20 mouse cellular contexts compared by ENCODE assay signal in the genomic region with DNA sequence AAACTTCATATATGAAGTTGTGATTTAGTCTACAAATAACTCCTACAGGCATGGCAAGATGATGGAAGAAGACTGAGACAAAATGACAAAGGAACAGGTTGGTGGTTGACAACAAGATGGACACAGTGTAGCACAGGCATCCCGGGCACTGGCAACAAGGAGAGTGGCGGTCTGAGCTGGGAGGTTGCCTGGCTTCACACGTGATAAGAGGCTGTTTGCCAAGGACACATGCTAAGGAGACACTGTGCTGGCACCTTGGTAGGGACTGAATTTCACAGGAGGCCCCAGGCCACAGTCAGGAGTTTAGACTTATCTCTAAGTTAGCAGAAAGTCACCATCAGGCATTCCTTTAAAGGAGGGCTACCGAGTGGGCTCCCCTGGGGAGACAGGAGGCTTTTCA.
A peak's percentile ranks its signal among the peaks of the same experiment; 100 is the strongest.
DNase-seq lines count a peak whose midpoint lies in the region; ATAC-seq and TF ChIP-seq lines count a peak whose summit lies in the region.
"Had no signal": no experiment of that assay in that cellular context is flagged by ENCODE, and none has a peak within 500 bp of the region (broad histone marks: within the 10 kb centered on the region; RNA-seq: fewer than 3 reads in every experiment).

No protein-coding gene starts in this region.

- no peaks in the 10 kb centered on the region for H3K79me2 ChIP-seq in heart, adult 2 months (replicated peaks; ENCODE audit: control insufficient read depth, insufficient read depth, low read length)

- no peak for ATAC-seq in heart, embryonic 12.5 days (ENCODE audit: insufficient number of reproducible peaks, low FRiP score)
- no peak for ATAC-seq in stomach, embryonic 15.5 days (ENCODE audit: insufficient read depth, low FRiP score, low read depth)
- ATAC-seq in stomach, postnatal 0 days (ENCODE audit: low FRiP score, low TSS enrichment) = no peak
- ATAC-seq in liver, embryonic 12.5 days = no peak

- H3K27ac ChIP-seq in heart, adult 2 months = no peak overlapping the region
- H3K27ac ChIP-seq in heart, embryonic 12.5 days (ENCODE audit: poor library complexity, severe bottlenecking) = no peak overlapping the region
- H3K27ac ChIP-seq in stomach, embryonic 15.5 days = peak overlapping the region; percentile 35; the same call in 1 of the 2 replicates
- H3K27ac ChIP-seq in stomach, postnatal 0 days (replicated peaks) = no peak overlapping the region
- H3K27ac ChIP-seq in liver, embryonic 12.5 days = no peak overlapping the region
- H3K27ac ChIP-seq: embryonic facial prominence, embryonic 15.5 days; forebrain, embryonic 10.5 days; kidney, postnatal 0 days; liver, embryonic 13.5 days; lung, embryonic 15.5 days had no signal

- TF ChIP-seq EP300 in heart, adult 2 months (IDR thresholded peaks at IDR 0.05; ENCODE audit: insufficient read depth, low read depth, low read length) = no peak
- no peak for TF ChIP-seq EP300 in stomach, postnatal 0 days (optimal IDR thresholded peaks at IDR 0.05)

- no peak overlapping the region for H3K4me2 ChIP-seq in heart, embryonic 12.5 days
- H3K4me2 ChIP-seq in stomach, embryonic 15.5 days = no peak overlapping the region
- no peak overlapping the region for H3K4me2 ChIP-seq in stomach, postnatal 0 days (replicated peaks; ENCODE audit: low read depth)
- H3K4me2 ChIP-seq in liver, embryonic 12.5 days = no peak overlapping the region
- H3K4me2 ChIP-seq: embryonic facial prominence, embryonic 15.5 days; liver, embryonic 13.5 days; lung, embryonic 15.5 days had no signal

- peak; percentile 76 to 85 for DNase-seq in cerebellum, postnatal 10 days
- no peak for DNase-seq in cerebellum, postnatal 4 days (ENCODE audit: low spot score in 2 of 2)
- DNase-seq in heart, adult 2 months = peak; percentile 43 to 54
- no peak for DNase-seq in stomach, postnatal 0 days (ENCODE audit: low spot score)
- DNase-seq: B cell, adult 2 months; cerebellum, adult 11-12 months; embryo, embryonic 11 days; gastrocnemius, postnatal 10 days; layer of hippocampus, postnatal 36 days; liver, embryonic 13.5 days; midbrain, embryonic 14.5 days; right cerebral cortex, postnatal 4 days; thymus, adult 2 months had no signal

- no peak for TF ChIP-seq CTCF in heart, adult 2 months (IDR thresholded peaks at IDR 0.05)
- no peak for TF ChIP-seq CTCF in stomach, postnatal 0 days (IDR thresholded peaks at IDR 0.05; ENCODE audit: low read depth)

- H3K36me3 ChIP-seq in heart, adult 2 months (ENCODE audit: control insufficient read depth, insufficient read depth, low read length) = no peaks in the 10 kb centered on the region
- H3K36me3 ChIP-seq in heart, embryonic 12.5 days = 0 out of 2 replicates have a peak, but pooled peaks cover 2% of the 10 kb centered on the region
- H3K36me3 ChIP-seq in stomach, embryonic 15.5 days = no peaks in the 10 kb centered on the region
- no peaks in the 10 kb centered on the region for H3K36me3 ChIP-seq in stomach, postnatal 0 days (ENCODE audit: control insufficient read depth, insufficient read depth, low read length)
- no peaks in the 10 kb centered on the region for H3K36me3 ChIP-seq in liver, embryonic 12.5 days
- H3K36me3 ChIP-seq: embryonic facial prominence, embryonic 15.5 days; forebrain, embryonic 10.5 days; liver, embryonic 13.5 days; lung, embryonic 15.5 days had no signal

- no peaks in the 10 kb centered on the region for H3K9me3 ChIP-seq in heart, embryonic 12.5 days (replicated peaks)
- no peaks in the 10 kb centered on the region for H3K9me3 ChIP-seq in stomach, embryonic 15.5 days
- H3K9me3 ChIP-seq in stomach, postnatal 0 days (ENCODE audit: control insufficient read depth, low read length) = no peaks in the 10 kb centered on the region
- H3K9me3 ChIP-seq in liver, embryonic 12.5 days (replicated peaks) = no peaks in the 10 kb centered on the region
- H3K9me3 ChIP-seq: embryonic facial prominence, embryonic 15.5 days; forebrain, embryonic 10.5 days; liver, embryonic 13.5 days; lung, embryonic 15.5 days had no signal

- WGBS in heart, adult 2 months = 49% methylated on average over 4 of the region's 4 CpGs
- 54% methylated on average over 4 of the region's 4 CpGs for WGBS in heart, embryonic 12.5 days
- WGBS in stomach, embryonic 15.5 days = 82% methylated on average over 4 of the region's 4 CpGs
- 69% methylated on average over 4 of the region's 4 CpGs for WGBS in stomach, postnatal 0 days
- WGBS in liver, embryonic 12.5 days (ENCODE audit: insufficient replicate concordance) = 61% methylated on average over 4 of the region's 4 CpGs

- peaks cover 5% of the 10 kb centered on the region for H3K4me1 ChIP-seq in heart, adult 2 months (ENCODE audit: control insufficient read depth, insufficient read depth, low read length)
- H3K4me1 ChIP-seq in heart, embryonic 12.5 days (replicated peaks) = peaks cover 6% of the 10 kb centered on the region; the same call in 1 of the 2 replicates
- no peaks in the 10 kb centered on the region for H3K4me1 ChIP-seq in stomach, embryonic 15.5 days
- no peaks in the 10 kb centered on the region; the same call in 1 of the 2 replicates for H3K4me1 ChIP-seq in stomach, postnatal 0 days (replicated peaks; ENCODE audit: control insufficient read depth, insufficient read depth)
- H3K4me1 ChIP-seq in liver, embryonic 12.5 days = no peaks in the 10 kb centered on the region
- H3K4me1 ChIP-seq: embryonic facial prominence, embryonic 15.5 days; forebrain, embryonic 10.5 days; liver, embryonic 13.5 days had no signal

- intact Hi-C loops in heart, adult 2 months (cut with DNase I) = no loop called here

- H3K27me3 ChIP-seq in heart, adult 2 months (ENCODE audit: control insufficient read depth, insufficient read depth, low read length) = no peaks in the 10 kb centered on the region
- H3K27me3 ChIP-seq in heart, embryonic 12.5 days (replicated peaks) = no peaks in the 10 kb centered on the region
- H3K27me3 ChIP-seq in stomach, embryonic 15.5 days (replicated peaks) = no peaks in the 10 kb centered on the region
- no peaks in the 10 kb centered on the region for H3K27me3 ChIP-seq in stomach, postnatal 0 days (ENCODE audit: control insufficient read depth, insufficient read depth, low read length)
- H3K27me3 ChIP-seq in liver, embryonic 12.5 days (replicated peaks) = no peaks in the 10 kb centered on the region
- H3K27me3 ChIP-seq: embryonic facial prominence, embryonic 15.5 days; liver, embryonic 13.5 days; lung, embryonic 15.5 days had no signal

- H3K9ac ChIP-seq in heart, adult 2 months (ENCODE audit: low read depth, low read length) = no peak overlapping the region
- H3K9ac ChIP-seq in heart, embryonic 12.5 days = no peak overlapping the region
- H3K9ac ChIP-seq in stomach, embryonic 15.5 days = no peak overlapping the region
- no peak overlapping the region for H3K9ac ChIP-seq in stomach, postnatal 0 days (ENCODE audit: low read length)
- H3K9ac ChIP-seq in liver, embryonic 12.5 days = no peak overlapping the region
- H3K9ac ChIP-seq: embryonic facial prominence, embryonic 15.5 days; liver, embryonic 13.5 days; lung, embryonic 15.5 days had no signal

- TF ChIP-seq POLR2A in heart, adult 2 months (IDR thresholded peaks at IDR 0.05; ENCODE audit: insufficient read depth, low read depth, low read length) = no peak

- no peak overlapping the region for H3K4me3 ChIP-seq in heart, adult 2 months
- H3K4me3 ChIP-seq in heart, embryonic 12.5 days = no peak overlapping the region
- no peak overlapping the region for H3K4me3 ChIP-seq in stomach, embryonic 15.5 days (replicated peaks)
- H3K4me3 ChIP-seq in stomach, postnatal 0 days (ENCODE audit: low read depth, low read length) = no peak overlapping the region
- no peak overlapping the region for H3K4me3 ChIP-seq in liver, embryonic 12.5 days
- H3K4me3 ChIP-seq: embryonic facial prominence, embryonic 15.5 days; forebrain, embryonic 10.5 days; liver, embryonic 13.5 days; lung, embryonic 15.5 days had no signal

Comparison
In these comparisons a context has a peak if more than half of its experiments do, and no peak if none do; other contexts are left out.
1. DNase-seq: peak in cerebellum, postnatal 10 days (2 of 2) and heart, adult 2 months (2 of 2); none in cerebellum, postnatal 4 days (0 of 2) and stomach, postnatal 0 days (single experiment).